Mouse (Mus musculus) liver, postnatal 0 days (tissue): ENCODE data around the gene Golga5.

Source experiments
- CTCF ChIP-seq: sonication (generic); IDR thresholded peaks from 2 replicates; pipeline ENCODE4 v1.5.1; 2016; ENCODE audit warnings: antibody characterized with exemption, low read depth
- EP300 ChIP-seq: IDR thresholded peaks from 2 replicates; pipeline ENCODE4 v1.6.1; 2016; ENCODE audit warnings: antibody characterized with exemption, low read depth, mild to moderate bottlenecking

- TF ChIP-seq CTCF (no peak), EP300 (no peak)
These were observed 27.8 kb upstream of the Golga5 start for GRCm38 (mm10) chr12:102441141-102441540.
